Mouse (Mus musculus) neural tube, embryonic 10.5 days (tissue): ENCODE results near the gene Mmp25.
A peak's percentile ranks its signal among the peaks of the same experiment; 100 is the strongest.
"Not testable (repeated sequence)": the region's sequence is repeated elsewhere in the genome, so short reads cannot be mapped to it uniquely, and the experiment has no call there.

Source experiments
- DNase-seq: peaks from one replicate; pipeline ENCODE4 v3.0.0-alpha.2; 2017; ENCODE audit warnings: low spot score; ENCODE audit errors: extremely low spot score

Gene Mmp25

DNA sequence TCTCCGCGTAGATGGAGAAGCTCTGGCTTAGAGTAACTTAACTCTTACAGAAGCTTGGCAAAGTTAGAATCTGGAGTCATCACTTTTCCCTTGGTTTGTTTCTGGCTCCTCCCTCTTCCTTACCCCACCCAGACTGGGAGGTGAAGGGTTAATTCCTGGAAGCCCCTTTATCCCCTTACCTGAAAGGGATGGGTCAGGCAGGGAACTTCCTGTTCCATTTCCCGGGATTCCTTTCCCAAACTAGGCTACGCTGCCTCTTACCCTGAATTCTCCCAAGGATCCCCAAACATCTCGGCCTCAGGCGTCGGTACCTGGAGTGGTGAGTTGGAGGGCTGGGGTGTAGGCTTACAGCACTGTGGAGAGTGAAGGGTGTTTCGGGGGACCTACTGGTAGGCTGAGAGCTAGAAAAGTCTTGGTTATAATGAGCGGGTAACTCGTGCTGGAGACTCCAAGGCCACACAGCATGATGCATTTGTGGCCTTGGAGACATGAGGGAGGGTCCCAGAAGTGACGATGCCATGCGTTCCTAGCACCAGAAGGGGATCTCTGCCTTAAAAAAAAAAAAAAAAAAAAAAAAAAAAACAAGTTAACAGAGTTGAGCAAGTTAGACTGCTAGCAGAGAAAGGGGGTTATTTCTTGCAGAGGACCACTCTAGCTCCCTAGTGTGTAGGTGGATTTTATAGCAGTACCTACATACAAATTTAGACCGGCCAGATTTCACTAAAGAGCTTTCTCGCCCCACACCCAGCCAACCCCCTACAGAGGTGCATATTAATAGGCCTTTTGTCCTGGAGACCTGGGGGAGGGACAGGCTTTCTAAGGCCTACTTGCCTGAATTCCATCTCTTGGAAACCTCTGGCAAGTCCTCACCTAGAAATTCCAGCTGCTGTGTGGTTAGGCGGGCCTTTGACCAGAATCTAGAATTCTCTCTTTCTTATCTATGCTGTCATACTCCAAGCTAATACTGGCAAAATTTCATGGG lies 44.1 kb downstream of the Mmp25 start, which contains the start of gene Zscan10:
TSS of gene Zscan10 (plus strand) at position 216 of the 982 bp plus-strand sequence.
- DNase-seq = no peak

DNA sequence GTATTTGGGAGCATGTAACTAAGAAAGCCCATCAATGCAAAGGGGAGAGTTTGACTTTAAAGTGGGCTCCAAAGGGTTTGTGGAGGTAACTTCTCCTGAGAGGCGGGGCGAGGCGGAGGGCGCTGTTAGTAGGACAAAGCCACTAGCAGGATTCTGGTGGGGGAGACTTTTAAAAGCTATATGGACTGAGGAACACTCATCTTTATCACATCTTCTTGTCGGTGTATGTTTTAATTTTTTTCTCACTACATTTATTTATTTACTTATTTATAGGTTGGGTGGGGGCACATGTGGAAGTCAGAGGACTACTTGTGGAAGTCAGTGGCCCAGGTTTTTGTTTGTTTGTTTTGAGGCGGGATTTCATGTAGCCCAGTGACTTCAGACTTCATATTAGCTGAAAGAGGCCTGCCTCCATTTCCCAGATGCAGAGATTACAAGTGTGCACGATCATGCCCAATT lies 45.4 kb downstream of the Mmp25 start:
- DNase-seq = no peak

DNA sequence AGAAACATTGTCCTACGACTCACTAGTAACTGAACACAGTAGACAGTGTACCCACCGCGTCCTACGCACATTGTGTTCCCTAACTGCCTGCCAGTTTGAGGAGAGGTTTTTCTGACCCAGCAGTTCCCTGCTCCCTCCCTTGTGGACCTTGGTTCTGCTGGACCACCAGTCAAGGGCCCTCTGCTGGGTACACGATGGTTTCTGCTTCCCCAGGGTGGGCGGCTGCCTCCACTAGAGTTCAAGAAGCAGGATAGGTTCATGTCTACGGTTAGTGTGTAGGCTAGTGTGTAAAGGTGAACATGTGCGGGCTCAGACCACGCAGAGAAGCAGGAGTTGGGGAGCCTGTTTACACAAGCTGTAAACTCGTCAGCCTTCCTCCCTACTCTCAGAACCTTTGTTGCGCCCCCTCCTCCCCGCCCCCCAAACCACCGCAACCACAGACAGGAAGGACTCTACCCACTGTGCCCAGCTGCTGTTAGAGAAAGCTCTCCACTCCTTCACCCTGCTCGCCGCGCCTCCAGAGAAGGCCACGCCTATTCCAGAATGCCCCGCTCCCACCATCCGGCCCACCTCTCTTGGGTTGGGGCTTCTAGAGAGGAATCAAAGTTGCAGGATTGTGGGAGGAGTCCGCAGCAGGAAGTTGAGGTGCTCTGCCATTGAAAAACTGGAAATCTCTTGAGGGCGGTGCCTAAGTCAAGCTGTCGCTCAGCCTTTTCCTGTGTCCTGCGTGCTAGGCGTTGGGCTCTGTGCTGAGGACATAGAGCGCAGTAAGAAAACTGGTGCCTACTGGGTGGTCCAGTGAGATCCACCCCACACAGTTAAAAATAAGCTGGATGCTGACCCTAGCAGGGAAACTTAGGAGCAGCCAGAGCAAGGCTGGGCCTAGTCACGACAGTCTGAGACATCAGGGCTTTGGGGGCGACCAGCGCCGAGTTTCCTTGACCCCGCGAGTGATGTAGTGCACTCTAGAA lies 46.2 kb downstream of the Mmp25 start, which contains the start of gene Zfp13:
TSS of gene Zfp13 (minus strand) at position 906 of the 971 bp plus-strand sequence.
- DNase-seq = peak; percentile 85

DNA sequence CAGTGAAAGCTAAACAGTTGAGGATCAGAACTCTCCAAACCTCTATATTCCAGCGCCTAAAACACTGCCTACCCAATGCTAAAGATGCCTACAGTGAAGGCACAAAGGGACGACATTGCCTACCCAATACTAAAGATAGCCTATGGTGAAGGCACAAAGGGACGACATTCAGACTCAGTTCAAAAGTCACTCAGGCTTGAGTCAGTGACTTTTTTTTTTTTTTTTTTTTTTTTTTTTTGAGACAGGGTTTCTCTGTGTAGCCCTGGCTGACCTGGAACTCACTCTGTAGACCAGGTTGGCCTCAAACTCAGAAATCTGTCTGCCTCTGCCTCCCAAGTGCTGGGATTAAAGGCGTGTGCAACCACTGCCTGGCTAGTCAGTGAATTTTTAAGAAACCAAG lies 49.9 kb downstream of the Mmp25 start:
- DNase-seq = not testable (repeated sequence)

DNA sequence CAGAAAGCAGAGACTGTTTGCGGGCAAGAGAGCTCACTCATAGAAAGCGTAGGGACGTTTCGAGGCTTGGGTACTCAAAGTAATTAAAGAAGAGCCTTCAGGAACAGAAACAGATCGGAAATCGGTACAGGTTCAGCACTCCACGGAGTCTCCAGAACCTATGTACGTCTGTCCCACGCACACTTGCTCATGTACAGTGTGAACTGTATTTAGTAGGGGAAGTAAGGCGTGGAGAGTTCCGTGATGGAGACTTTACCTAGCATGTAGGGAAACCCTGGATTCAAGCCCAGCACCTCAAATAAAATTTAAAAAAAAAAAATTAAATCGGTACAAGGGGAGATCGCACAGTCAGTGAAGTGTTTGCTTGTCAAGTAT lies 52.2 kb downstream of the Mmp25 start:
- no peak for DNase-seq

DNA sequence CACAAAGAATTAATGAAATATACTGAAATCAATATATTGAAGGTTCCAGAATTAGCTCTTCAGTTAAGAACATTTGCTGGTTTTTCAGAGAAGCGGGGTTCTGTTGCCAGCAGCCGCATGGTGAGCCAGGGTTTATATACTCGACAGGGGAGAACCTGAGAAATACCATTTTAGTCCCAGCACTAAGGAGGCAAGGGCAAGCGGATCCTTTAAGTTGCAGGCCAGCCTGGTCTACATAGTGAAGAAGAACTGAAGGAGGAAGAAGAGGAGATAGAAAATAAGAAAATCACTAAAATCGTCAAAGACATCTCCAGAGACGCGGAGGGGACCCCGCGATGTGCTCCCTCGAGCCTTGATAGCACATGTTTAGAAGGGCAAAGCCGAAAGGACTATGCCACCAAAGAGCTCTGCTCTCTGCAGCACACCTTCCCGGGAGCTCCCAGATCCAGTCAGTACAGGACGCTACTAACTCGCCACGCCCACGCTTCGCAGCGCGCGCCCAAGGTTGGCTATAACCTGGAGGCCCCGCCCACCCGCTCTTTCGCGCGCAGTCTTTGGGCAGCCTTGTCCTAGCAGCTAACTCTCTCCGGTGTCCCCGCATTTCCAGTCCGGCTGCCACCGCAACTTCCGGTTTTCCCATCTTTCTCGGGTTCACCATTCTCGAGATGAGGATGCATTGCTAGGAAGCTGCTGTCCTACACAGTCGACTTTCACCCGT lies 52.7 kb downstream of the Mmp25 start:
- peak; percentile 99 for DNase-seq

DNA sequence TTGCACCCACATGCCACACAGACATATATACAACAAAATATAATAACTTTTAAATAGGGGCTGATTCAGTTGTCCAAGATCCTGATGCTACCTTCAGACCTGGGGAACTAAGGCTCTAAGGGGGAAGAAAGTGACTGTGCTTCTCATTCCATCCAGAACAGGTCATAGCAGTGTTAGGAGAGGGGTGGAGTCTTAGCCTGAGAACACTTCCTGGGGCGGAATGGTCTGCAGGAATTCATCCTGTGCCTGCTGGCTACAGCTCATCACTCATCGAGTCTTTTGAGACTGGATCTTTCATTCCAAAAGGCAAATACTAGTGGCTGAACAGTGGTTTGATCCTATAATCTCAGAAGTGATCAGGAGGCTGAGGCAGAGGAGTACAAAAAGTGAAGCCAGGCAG lies 57.8 kb downstream of the Mmp25 start:
- DNase-seq = no peak

DNA sequence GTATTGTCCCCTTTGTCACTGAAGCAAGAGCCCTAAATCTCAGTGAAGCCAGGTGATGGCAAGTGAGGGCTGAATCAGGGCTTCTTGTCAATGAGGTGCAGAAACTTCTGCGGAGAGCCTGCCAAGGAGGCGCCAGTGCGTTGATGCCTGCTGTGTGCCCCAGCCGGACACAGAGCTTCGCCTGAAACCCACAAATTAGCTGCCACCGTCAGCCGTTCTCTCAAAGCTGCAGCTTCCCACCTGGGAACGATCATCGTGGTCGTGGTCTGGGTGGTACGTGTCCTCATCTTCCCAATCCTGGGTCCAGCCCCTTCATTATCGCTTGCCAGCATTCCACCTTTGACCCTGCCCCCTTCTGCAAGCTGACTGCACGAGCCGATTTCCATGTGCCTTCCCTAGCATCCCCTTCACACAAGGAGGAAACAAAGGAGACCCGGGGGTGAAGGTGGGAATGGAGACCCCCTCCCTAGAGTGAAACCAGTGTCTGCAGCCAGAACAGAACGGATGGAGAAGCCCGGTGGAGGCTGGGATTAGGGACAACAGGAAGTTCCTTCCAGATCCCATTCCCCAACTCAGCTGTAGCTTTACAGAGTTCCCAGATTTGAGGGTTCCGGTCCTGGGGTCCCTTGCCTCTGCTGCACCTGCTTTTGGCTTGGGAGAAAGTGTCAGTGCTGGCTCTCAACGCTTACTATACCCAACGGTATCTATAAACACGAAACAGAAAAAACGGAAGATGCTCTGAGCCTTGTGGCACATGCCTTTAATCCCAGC lies 59.2 kb downstream of the Mmp25 start:
- DNase-seq = peak; percentile 76

DNA sequence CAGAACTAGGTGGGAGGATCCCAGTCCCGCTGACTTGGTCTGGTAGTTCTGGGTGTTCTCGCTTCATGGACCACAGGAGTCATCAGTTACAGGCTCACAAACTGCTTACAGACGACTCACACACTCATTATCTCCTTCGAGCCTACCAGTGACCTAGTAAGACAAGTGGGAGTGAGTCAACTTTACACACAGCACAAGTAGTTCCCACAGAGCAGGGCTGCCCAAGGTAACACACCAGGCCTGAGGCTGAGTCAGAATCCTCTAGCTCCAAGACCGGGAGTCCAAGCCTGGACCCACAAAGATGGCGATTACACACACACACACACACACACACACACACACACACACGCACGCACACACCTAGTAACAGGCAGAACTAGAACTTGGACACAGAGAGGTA lies 60.3 kb downstream of the Mmp25 start:
- no peak for DNase-seq
